Mouse (Mus musculus): ENCODE data around the gene Foxp1.

- TF ChIP-seq E2F4 (IDR thresholded peaks at IDR 0.05; ENCODE audit: borderline replicate concordance, low read depth, low read length): no peak
- no peak for TF ChIP-seq POLR2A (IDR thresholded peaks at IDR 0.05; ENCODE audit: control insufficient read depth in 1 of 2, insufficient read depth in 1 of 2, low read depth in 1 of 2, low read length in 2 of 2, poor library complexity in 1 of 2)
- no peak for TF ChIP-seq GATA1 (IDR thresholded peaks at IDR 0.05; ENCODE audit: low read depth, low read length)
- no peak for TF ChIP-seq MAFK (IDR thresholded peaks at IDR 0.05; ENCODE audit: borderline replicate concordance, low read depth, low read length)
- TF ChIP-seq UBTF (IDR thresholded peaks at IDR 0.05; ENCODE audit: borderline replicate concordance, insufficient read depth, low read depth, low read length): no peak
- TF ChIP-seq POLR2AphosphoS2 (IDR thresholded peaks at IDR 0.05; ENCODE audit: low read length): no peak
- no peak for TF ChIP-seq ZMIZ1 (IDR thresholded peaks at IDR 0.05; ENCODE audit: low read depth, low read length)
- no peak for TF ChIP-seq CTCF (IDR thresholded peaks at IDR 0.05 in 2 of 3, conservative IDR thresholded peaks at IDR 0.05 in 1 of 3; ENCODE audit: control insufficient read depth in 1 of 3, insufficient read depth in 1 of 3, low read depth in 2 of 3, low read length in 3 of 3, poor library complexity in 1 of 3, severe bottlenecking in 1 of 3)
- TF ChIP-seq EP300 (IDR thresholded peaks at IDR 0.05; ENCODE audit: low read depth in 1 of 2, low read length in 2 of 2): no peak
- TF ChIP-seq CHD2 (IDR thresholded peaks at IDR 0.05; ENCODE audit: low read length): no peak
- no peak for TF ChIP-seq ETS1 (IDR thresholded peaks at IDR 0.05; ENCODE audit: low read depth, low read length)
- TF ChIP-seq KAT2A (conservative IDR thresholded peaks at IDR 0.05; ENCODE audit: low read depth, low read length): no peak
Observed at GRCm38 (mm10) chr6:99360581-99360980, 161.9 kb downstream of the Foxp1 start.

All from MEL (cell line).